Mouse (Mus musculus): Measurements from ENCODE around the gene Pga5. TPM values are rescaled to one million over a fixed set of nuclear protein-coding genes. Genes with fewer than 3 reads are reported as not detected.

Gene Pga5
- total RNA-seq, 2 experiments from 2014 or later = not detected

DNA sequence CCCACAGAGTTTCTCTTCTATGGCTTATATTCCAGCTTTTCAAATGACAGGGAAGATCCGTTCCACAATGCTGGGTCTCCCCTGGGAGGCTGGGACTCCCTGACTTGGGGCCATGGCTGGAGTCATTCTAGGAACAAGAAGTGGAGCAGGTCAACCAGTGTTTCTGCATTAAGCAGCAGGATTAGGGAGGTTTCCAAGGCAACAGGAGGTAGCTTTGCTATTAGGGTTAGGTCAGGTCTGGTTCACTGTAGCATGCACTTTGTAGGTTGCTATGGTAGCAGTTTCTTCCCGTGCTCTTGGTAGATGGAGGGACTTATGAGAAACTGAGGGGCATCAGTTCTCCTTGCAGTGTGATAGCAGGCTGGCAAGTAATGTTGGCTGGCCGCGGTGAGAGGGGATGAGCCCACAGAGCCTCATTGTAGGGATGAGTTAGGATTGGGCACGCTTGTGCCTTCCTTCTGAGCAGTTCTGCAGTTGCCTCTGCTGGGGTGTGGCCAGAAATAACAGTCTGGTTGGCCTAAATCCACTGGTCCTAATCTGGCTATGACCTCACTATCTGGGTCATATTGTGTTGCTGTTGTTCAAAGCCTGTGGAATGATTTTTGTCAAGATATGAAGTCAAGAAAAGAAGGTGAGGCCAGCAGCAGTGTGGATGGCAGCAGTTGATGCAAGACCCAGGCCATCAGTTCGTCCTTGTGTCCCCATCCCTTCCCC, 23.3 kb upstream of the Pga5 start:
- intact Hi-C loops (cut with DNase I) = no loop called here
- H3K4me3 ChIP-seq = no peak overlapping the region
- no peak overlapping the region for H3K27ac ChIP-seq
- DNase-seq (ENCODE audit: extremely low spot score in 1 of 2, low spot score in 2 of 2) = no peak
- no peak for TF ChIP-seq CTCF (IDR thresholded peaks at IDR 0.05)

DNA sequence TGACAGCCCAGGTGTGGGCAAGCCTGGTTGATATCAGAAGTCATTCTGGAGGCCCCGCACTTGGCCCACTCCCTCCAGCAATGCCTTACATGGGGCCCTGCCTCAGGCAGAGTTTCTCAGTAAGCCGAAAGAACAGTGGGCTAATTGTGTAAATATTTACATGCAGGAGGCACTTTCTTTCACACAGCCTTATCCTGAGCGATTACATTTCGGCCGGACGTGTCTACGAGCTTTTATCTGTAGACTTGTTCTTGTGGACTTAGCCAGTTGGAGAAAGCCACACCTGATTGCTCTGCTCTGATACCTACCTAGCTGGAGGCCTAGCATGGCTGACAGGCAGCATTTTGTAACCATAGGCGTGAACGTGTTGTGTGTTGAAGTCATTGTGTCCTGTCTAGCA, 22.0 kb upstream of the Pga5 start:
- intact Hi-C loops (cut with DNase I) = no loop called here
- no peak overlapping the region for H3K27ac ChIP-seq
- no peak for DNase-seq (ENCODE audit: extremely low spot score in 1 of 2, low spot score in 2 of 2)
- H3K4me3 ChIP-seq = no peak overlapping the region
- TF ChIP-seq CTCF (IDR thresholded peaks at IDR 0.05) = no peak

DNA sequence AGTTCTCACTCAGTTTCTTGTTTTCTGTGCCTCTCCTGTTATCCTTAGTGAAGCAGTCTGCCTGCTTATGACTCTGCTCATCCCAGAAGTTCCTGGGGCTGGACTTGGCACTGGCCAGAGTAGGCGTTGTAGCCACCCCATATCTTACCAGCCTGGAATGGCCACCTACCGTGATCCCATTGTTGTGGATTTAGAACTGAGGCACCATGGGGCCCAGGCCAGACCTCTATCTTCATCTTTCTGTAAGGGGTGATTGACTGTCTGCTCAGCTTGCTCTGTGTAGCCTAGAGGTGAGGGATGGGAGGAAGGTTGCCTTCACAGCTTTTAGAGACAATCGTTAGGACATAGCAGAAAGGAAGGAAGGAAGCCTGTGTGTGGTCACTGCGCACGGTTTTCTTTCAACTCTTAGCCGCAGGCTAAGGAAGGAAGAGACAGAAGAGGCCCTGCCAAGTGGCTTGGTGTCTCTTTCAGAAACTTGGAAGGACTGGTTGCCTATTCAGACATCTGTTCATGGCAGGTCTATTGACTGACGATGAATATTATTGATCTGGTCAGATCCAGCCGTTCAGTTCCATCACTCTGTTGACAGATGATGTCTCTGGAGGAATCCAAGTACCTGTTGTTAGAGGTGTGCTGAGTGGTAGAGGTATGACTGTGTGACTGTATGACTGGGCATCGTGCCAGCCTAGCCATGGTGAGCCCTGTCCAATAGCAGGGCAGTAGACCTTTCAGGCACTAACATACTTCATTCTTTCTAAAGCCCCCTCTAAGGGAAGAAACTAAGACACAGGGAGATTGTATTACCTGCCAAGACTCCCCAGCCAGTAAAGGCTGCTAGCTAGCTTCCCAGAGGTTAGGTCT, 20.5 kb upstream of the Pga5 start:
- Histone ChIP-seq H3K27ac (no peak overlapping the region), H3K4me3 (no peak overlapping the region)
- no peak for TF ChIP-seq CTCF (IDR thresholded peaks at IDR 0.05)
- DNase-seq (ENCODE audit: extremely low spot score in 1 of 2, low spot score in 2 of 2) = no peak
- intact Hi-C loops (cut with DNase I) = no loop called here

DNA sequence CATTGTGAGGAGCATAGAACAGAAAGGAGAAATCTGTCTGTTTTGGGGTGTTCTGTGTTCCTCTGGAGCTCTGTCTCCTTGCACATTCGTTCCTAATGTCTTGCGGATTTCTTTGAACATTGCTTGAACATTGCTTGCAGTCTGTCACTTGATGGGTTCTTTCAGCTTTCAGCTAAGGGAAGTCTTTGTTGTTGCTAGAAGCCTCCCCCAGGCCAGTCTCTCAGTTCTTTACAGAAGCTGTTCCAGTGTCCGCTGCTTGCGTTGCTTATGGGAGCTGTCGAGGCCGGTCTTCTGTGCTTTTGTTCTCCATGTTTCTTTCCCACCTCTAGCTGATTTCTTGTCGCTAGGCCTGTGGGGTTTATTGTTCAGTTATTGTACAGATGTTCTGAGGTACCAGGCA, 17.9 kb upstream of the Pga5 start:
- Histone ChIP-seq H3K4me3 (no peak overlapping the region), H3K27ac (no peak overlapping the region)
- no peak for TF ChIP-seq CTCF (IDR thresholded peaks at IDR 0.05)
- DNase-seq (ENCODE audit: extremely low spot score in 1 of 2, low spot score in 2 of 2) = no peak
- intact Hi-C loops (cut with DNase I) = no loop called here

DNA sequence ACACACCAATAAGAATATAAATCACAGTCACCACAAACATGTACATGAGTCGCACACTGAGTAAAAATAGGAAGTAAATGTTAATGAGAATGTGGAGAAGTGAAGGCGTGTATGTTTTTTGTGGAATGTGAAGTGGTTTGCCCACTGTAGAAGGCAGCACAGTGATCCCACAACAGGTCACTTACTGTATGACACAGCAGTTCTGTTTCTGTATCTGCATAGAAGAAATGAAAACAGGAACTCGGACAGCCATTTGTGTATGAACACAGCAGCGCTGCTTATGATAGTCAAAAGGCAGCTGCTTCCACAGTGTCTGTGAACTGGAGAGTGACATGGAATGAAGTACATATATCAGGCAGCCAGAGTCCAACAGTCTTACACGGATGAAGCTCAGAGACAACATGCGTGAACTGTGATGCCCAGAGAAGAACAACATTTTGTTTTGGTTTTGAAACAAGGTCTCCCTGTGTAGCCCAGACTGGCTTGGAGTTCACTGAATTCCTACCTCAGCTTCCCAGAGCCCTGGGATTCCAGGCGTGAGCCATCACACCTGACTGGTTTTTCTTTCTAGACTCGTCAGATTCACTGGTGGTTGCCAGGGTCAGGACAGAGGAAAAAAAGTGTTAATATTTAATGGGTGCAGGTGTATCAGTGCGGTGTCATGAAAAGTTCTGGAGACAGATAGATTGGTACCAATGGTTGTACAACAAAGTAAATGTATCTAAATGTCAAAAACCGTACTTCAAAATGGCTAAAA, 16.2 kb upstream of the Pga5 start:
- intact Hi-C loops (cut with DNase I) = no loop called here
- H3K4me3 ChIP-seq = no peak overlapping the region
- DNase-seq (ENCODE audit: extremely low spot score in 1 of 2, low spot score in 2 of 2) = no peak
- H3K27ac ChIP-seq = no peak overlapping the region
- no peak for TF ChIP-seq CTCF (IDR thresholded peaks at IDR 0.05)

DNA sequence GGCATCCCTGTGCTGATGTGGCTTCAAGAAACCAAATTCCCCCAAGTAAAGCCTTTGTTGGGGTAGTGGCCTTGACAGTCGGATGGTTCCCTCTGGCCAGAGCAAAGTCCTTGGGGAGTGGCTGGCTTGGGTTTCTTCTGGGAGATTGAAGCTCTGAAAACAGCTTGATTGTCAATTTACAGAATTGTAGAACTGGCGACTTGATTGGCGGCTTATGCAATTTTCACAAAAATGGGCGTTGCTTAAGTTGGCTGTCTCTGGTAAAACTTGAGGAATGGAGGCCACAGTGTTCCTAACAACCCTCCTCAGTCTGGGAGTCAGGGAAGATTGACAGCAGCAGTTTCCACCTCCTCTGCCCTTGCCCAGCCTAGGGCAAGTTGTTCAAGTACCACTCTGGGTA, 14.5 kb upstream of the Pga5 start:
- DNase-seq (ENCODE audit: extremely low spot score in 1 of 2, low spot score in 2 of 2) = no peak
- no peak overlapping the region for H3K4me3 ChIP-seq
- TF ChIP-seq CTCF (IDR thresholded peaks at IDR 0.05) = no peak
- H3K27ac ChIP-seq = no peak overlapping the region
- intact Hi-C loops (cut with DNase I) = no loop called here

DNA sequence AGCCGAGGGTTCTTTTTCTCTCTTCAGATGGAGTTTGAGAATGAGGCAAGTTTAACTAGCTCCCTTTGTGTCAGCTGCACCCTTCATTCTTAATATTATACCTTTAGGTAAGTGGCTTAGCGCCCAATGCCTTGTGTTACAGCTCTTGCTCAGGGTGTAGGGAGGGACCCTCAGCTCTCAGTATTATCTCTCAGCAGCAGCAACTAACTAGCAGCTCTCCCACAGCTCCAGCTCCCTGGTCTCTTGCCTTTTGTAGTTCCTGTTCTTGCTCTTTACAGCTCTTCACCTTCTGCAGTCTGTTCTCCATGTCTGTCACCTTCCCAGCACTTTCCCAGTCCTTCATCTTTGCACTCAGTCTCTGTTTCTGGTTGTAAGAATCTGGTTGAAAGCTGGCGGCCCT, 13.8 kb upstream of the Pga5 start:
- no peak overlapping the region for H3K4me3 ChIP-seq
- DNase-seq (ENCODE audit: extremely low spot score in 1 of 2, low spot score in 2 of 2) = no peak
- H3K27ac ChIP-seq = no peak overlapping the region
- no peak for TF ChIP-seq CTCF (IDR thresholded peaks at IDR 0.05)
- intact Hi-C loops (cut with DNase I) = loop anchor here (2.0 kb wide), 1 partner anchor 17 kb away; no protein-coding TSS in a partner anchor

DNA sequence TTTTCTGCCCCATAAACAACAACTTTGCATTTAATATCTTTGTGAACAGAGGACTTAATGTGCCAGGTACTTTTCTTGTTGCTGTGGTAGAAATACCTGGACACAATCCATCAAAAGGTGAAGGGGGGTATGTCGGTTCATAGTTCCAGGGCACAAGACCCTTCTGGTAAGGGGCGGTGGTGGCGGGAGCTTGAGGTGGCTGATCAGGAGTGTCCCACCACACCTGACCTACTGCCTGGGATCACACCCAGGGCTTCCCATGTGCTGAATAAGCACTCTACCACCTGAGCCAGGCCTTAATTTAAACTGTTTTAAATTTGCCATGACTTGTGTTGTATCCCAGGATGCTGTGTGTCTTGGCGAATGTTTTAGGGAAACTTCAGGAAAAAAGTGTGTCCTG, 13.2 kb upstream of the Pga5 start:
- TF ChIP-seq CTCF (IDR thresholded peaks at IDR 0.05) = no peak
- intact Hi-C loops (cut with DNase I) = loop anchor here (2.0 kb wide), 1 partner anchor 18 kb away; no protein-coding TSS in a partner anchor
- DNase-seq (ENCODE audit: extremely low spot score in 1 of 2, low spot score in 2 of 2) = no peak
- H3K4me3 ChIP-seq = no peak overlapping the region
- no peak overlapping the region; the same call in 1 of the 2 replicates for H3K27ac ChIP-seq

DNA sequence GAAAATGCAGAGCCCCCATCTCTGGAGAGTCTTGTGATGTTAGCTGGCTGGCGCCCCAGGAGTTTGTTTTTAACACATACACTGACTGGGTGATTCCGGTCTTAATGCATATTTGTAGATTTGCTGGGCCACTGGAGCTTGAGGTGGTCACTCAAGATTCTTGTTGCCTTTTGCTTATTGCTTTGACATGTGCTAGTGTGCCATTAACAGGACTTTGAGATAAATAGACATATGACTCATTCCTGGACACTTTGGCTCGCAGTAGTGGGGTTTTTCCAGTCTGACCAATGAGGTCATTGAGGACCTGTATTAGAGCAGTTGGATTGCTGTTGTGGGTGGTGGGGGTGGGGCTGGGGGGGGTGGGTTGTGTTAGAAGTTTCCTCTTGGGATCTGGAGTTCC, 12.5 kb upstream of the Pga5 start:
- Histone ChIP-seq H3K27ac (peak overlapping the region; percentile 97), H3K4me3 (peak overlapping the region; percentile 75)
- intact Hi-C loops (cut with DNase I) = loop anchor here (2.0 kb wide), 1 partner anchor 18 kb away; no protein-coding TSS in a partner anchor
- DNase-seq (ENCODE audit: extremely low spot score in 1 of 2, low spot score in 2 of 2) = no peak
- no peak for TF ChIP-seq CTCF (IDR thresholded peaks at IDR 0.05)

DNA sequence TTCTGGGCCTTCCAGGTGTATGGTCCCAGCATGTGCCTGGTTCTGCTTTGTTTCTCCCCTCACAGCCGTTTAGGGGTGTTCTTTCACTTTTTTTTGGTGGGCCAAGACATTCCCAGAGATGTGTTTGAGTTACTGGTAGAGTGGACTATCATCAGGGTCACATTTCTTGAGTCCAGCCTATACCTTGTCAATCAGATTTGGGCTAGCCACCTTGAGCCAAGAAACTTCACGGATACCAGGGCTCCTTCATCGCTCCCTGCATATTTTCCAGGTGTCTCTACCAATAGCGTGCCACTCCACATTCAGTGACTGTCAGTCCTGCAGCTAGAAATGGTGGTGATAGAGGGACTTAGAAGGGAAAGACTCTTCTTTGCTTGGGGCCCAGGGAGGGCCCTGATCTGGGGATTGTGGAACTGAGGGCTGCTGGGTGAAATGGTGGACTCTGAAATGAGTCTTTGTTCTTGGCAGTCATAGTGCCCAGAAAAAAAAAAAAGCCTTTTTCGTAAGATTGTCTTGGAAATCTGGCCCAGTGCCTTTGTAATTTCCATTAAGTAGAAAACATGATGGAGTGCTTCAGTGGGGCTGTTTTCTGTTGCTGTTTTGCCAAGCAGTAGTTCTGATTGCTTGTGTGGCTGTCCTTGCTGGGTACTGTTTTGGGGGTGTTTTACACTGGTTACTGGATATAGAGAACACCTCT, 11.7 kb upstream of the Pga5 start:
- TF ChIP-seq CTCF (IDR thresholded peaks at IDR 0.05) = no peak
- intact Hi-C loops (cut with DNase I) = loop anchor here (2.0 kb wide), 1 partner anchor 19 kb away; no protein-coding TSS in a partner anchor
- DNase-seq (ENCODE audit: extremely low spot score in 1 of 2, low spot score in 2 of 2) = no peak
- peak overlapping the region; percentile 97 for H3K27ac ChIP-seq
- peak overlapping the region; percentile 75 for H3K4me3 ChIP-seq
